Mouse (Mus musculus): ENCODE data around the gene Kprp. TPM values are rescaled to one million over a fixed set of nuclear protein-coding genes. Genes with fewer than 3 reads are reported as not detected.
"Not testable (repeated sequence)": the region's sequence is repeated elsewhere in the genome, so short reads cannot be mapped to it uniquely, and the experiment has no call there.

Kprp gene
- total RNA-seq (2021) = not detected

DNA sequence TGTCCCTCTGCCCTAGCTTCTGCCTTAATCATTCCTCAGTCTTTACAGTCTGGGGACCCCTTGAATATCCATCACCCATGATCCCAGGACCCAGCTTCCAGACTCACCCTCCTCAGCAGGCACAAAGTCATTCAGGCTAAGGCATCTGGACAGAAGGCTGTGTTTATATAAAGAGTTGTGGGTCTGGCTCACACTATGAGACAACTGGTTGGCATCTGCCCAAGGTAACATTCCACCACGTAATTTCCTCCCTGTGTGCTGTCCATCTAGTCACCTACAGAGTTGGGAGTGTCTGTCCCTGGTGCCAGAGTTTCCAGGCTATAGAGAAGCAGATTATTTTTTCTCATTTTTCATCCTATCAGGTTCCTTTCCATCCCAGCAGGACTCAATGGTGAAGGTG, at the start of gene Kprp:
TSS of gene Kprp (minus strand) at position 140 of the 400 bp plus-strand sequence.
- DNase-seq = no peak
- intact Hi-C loops (cut with DNase I) = no loop called here

DNA sequence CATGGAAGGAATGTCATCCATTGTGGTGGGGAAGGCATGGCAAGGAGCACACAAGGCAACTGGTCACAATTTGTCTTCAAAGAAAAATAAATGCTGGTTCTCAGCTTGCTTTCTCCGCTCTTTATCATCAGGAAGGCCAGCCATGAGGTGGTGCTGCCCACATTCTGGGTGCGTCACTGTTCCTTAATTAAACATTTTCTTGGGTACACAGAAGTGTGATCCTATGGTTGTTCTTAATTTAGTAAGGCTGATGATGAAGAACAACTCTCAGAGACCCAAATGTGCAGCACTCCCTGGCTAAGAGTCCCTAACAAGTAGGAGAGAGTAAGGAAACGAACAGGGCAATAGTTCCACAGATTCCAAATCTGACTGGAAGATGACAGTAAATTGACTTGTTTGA, 47.1 kb upstream of the Kprp start:
- no peak for DNase-seq
- intact Hi-C loops (cut with DNase I) = no loop called here

DNA sequence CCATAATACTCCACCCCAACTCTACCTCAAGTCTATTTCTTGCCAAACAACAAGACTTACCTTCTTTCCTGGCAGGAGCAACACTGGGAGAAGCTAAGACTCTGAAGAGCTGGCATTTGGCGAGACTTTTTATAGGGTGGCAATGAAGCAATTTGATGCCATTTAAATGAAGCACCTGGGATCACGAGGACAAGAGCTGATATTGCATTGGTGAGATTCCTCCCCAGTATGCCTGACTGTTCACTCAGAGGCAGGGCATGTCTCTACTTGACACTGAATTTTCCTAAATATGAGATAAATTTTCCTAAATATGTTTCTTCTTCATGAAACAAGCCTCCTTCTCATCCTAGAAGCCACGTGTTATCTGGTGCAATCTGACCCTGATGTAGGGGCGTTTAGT, 43.1 kb upstream of the Kprp start, which contains the start of gene 2310050C09Rik:
TSS of gene 2310050C09Rik (minus strand) at position 101 of the 400 bp plus-strand sequence.
- no peak for DNase-seq
- intact Hi-C loops (cut with DNase I) = no loop called here

DNA sequence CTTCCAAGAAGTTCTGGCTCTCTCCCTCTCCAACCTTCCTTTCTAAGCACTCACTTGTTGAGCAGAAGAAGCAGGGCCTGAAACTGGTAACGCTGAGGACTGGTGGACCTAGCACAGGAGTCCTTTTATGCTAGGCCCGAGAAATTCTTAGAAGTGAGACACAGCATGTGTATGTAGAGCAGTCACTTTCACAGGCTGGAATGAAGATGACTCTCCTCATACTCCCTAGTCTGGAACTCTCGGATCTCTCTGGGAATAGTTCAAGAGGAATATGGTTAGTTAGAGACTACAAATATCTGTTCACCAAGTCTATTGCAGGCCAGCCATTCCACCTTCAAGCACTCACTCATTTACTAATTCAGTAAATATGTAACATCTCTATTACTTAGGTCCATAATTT, 24.1 kb upstream of the Kprp start, which contains the start of gene Lce1l:
TSS of gene Lce1l (minus strand) at position 101 of the 400 bp plus-strand sequence.
- DNase-seq = no peak
- intact Hi-C loops (cut with DNase I) = no loop called here

DNA sequence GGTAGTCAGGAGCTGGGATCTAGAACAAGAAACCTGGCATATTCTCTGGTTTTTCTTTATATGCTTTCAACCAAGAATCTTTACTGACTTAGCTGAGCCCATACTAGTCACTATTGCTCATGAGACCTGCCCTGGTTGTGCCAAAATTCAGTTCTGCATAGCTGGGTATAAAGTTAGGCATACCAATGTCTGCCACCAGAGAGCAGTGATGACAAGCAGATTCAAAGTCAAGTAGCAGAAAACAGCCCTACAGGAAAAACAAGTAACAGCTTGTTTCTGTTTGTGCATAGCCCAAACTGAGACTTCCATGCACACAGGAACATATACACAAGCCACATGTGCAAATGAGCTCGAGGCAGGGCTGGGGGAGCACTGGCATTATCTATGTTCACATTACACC, 1.2 kb downstream of the Kprp start:
- DNase-seq = no peak
- intact Hi-C loops (cut with DNase I) = no loop called here

DNA sequence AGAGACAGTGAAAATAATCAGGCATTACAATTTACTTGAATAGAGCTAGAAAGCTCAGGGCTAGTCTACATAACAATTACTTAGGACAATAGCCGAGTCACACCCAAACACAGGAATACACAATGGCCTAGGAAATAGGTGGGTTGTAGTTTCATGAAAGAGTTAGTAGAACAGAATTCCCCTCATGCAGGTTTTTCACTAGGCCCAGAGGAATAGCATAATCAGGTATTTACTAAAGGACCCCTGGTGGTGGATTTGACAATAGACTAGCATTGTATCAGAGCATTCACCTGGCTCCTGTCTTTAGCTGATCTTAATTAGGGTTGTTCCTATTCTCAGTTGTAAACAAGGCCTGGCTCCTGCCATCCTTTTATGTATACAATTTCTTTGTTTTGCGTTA, 11.0 kb downstream of the Kprp start:
- intact Hi-C loops (cut with DNase I); DNase-seq: not testable (repeated sequence)

DNA sequence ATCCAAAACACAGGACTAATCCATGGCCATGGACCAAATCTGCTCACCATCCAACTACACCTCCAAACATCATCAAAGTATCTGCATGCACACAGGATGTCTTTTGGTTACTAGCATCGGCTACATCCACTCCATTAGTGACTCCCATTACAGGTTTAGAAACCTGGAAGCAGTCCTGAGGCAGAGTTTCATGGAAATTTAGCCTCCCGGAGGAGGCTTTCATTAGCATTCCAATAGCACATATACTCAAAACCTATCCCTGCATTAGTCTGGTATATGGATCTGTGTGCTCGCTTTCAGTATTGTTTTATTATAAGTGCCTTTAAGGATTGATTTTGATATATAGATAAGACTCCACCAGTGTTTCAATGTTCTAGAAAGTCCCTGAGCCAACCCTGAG, 11.5 kb downstream of the Kprp start:
- no peak for DNase-seq
- intact Hi-C loops (cut with DNase I) = no loop called here

DNA sequence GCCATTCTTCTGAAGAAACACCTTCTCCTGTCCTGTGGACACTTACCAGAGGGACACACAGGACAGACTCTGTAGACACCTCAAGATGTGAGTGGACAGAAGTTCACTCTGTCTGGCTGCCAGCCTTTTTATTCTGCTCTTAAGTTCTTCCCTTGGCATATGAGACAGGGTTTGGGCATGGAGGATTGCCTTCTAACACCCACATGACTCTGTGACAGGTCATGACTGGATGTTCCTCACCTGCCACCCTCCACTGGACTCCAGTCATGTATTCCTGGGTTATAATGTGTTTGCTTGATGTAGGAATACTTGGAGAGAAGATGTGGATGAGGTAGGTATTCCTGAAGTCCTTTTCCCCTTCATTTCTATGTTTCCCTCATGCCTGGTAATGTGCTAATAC, 19.3 kb downstream of the Kprp start, which contains the start of gene Lce1k:
TSS of gene Lce1k (minus strand) at position 101 of the 400 bp plus-strand sequence.
- intact Hi-C loops (cut with DNase I) = no loop called here
- DNase-seq = no peak

DNA sequence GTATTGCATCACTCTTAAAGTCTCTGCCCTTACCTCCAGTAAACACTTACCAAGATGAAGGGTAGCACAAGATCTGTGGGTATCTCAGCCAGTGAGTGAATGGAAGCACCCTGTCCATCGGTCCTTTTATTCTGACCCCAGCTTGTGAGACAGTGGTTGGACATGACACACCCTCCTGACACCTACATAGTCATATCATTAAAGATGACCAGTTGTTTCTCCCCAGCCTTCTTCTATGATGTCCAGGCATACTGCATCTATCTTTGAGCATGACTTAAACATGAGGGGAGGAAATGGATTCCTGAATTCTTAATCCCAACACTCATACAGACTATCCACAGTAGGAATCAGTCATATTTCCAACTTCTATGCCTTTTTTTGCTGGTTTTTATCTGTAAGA, 36.6 kb downstream of the Kprp start, which contains the start of gene Lce1j:
TSS of gene Lce1j (minus strand) at position 101 of the 400 bp plus-strand sequence.
- intact Hi-C loops (cut with DNase I) = no loop called here
- no peak for DNase-seq

DNA sequence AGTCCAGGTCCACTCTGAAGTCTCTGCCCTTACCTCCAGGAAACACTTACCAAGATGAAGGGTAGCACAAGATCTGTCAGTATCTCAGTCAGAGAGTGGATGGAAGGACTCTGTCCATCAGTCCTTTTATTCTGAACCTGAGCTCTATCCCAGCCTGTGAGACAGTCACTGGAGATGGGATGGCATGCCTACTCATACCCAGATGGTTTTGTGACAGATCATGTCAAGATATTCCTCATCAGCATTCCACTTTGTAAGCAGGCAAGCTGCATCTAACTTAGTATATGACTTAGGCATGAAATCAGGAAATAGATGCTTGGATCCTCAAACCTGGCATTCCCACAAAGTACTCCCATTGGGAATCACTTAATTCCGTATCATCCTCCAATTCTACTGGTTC, 48.2 kb downstream of the Kprp start, which contains the start of gene Lce1i:
TSS of gene Lce1i (minus strand) at position 101 of the 400 bp plus-strand sequence.
- no peak for DNase-seq
- intact Hi-C loops (cut with DNase I) = no loop called here

Other genes with a start within 250 kb of the Kprp start
- gene Smcp, start 238.2 kb downstream of the Kprp start, total RNA-seq (2021) = not detected
- gene 2210017I01Rik, start 219.8 kb downstream of the Kprp start, total RNA-seq (2021) = not detected
- not detected for gene Lce6a, start 205.6 kb downstream of the Kprp start, total RNA-seq (2021)
- not detected for gene Lce1a1, start 178.9 kb downstream of the Kprp start, total RNA-seq (2021)
- gene Lce1b, start 170.3 kb downstream of the Kprp start, total RNA-seq (2021) = not detected
- gene Lce1a2, start 156.9 kb downstream of the Kprp start, total RNA-seq (2021) = not detected
- not detected for gene Lce1c, start 148.0 kb downstream of the Kprp start, total RNA-seq (2021)
- not detected for gene Lce1d, start 140.0 kb downstream of the Kprp start, total RNA-seq (2021)
- not detected for gene Lce1e, start 118.2 kb downstream of the Kprp start, total RNA-seq (2021)
- gene Lce1f, start 106.9 kb downstream of the Kprp start, total RNA-seq (2021) = not detected
- not detected for gene Gm38119, start 88.2 kb downstream of the Kprp start, total RNA-seq (2021)
- gene Lce1g, start 74.9 kb downstream of the Kprp start, total RNA-seq (2021) = not detected
- not detected for gene Lce1h, start 62.2 kb downstream of the Kprp start, total RNA-seq (2021)
- not detected for gene Lce1i, start 48.3 kb downstream of the Kprp start, total RNA-seq (2021)
- gene Lce1j, start 36.7 kb downstream of the Kprp start, total RNA-seq (2021) = not detected
- not detected for gene Lce1k, start 19.4 kb downstream of the Kprp start, total RNA-seq (2021)
- not detected for gene Lce1l, start 24.0 kb upstream of the Kprp start, total RNA-seq (2021)
- not detected for gene 2310050C09Rik, start 43.0 kb upstream of the Kprp start, total RNA-seq (2021)
- gene Lce3a, start 99.0 kb upstream of the Kprp start, total RNA-seq (2021) = not detected
- not detected for gene Lce3b, start 105.7 kb upstream of the Kprp start, total RNA-seq (2021)
- gene Lce3c, start 117.2 kb upstream of the Kprp start, total RNA-seq (2021) = not detected
- not detected for gene Lce3d, start 130.1 kb upstream of the Kprp start, total RNA-seq (2021)
- not detected for gene Lce3e, start 139.8 kb upstream of the Kprp start, total RNA-seq (2021)
- not detected for gene Lce3f, start 165.0 kb upstream of the Kprp start, total RNA-seq (2021)
- gene Crct1, start 188.4 kb upstream of the Kprp start, total RNA-seq (2021) = not detected
- not detected for gene Lce1m, start 191.8 kb upstream of the Kprp start, total RNA-seq (2021)
- not detected for gene Gm4858, start 241.6 kb upstream of the Kprp start, total RNA-seq (2021)

All from heart, postnatal 10 days (tissue).